Mouse (Mus musculus): ENCODE measurements around the gene Mob3c.

Gene Mob3c

DNA sequence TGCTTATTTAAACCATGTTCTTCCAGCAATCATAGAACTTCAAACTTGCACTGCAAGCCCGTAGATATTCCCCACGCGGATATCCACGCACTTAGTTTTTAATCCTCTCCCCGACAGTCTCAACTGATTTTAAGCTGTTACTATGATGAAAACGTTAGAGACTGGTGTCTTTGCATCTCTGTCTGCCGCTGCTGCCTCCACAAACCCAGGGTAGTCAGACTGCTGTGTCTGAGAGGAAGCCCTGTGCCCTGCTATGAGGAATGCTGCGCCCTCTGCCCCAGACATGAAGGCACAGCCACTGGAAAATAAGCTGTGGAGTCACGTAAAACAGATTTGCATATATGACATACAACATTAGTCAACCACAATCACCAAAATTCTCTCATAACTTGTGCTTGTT lies 50.9 kb downstream of the Mob3c start:
- DNase-seq (ENCODE audit: low read depth, low spot score), result no peak

DNA sequence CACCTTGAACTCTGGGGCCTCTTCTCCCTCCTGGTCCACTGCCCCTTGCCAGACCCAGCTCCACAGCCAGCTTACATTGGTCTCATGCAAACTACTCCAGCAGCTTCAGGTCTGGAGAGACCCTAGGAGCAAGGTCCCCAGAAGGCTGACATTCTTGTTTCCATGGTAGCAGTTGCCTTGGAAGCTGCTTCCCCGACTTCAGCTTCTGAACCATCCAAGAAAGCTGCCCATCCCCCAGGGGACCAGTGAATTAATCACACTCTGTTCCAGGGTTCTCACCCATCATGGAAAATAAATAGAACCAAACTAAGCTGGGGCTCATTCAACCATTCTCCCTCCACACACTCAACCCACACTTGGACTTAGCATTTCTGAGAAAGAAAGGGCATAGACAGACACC lies 53.3 kb downstream of the Mob3c start:
- DNase-seq (ENCODE audit: low read depth, low spot score), result no peak

GRCm38 (mm10) chr4:115882195-115882594 lies 54.3 kb downstream of the Mob3c start:
- no peak for DNase-seq (ENCODE audit: low read depth, low spot score)

DNA sequence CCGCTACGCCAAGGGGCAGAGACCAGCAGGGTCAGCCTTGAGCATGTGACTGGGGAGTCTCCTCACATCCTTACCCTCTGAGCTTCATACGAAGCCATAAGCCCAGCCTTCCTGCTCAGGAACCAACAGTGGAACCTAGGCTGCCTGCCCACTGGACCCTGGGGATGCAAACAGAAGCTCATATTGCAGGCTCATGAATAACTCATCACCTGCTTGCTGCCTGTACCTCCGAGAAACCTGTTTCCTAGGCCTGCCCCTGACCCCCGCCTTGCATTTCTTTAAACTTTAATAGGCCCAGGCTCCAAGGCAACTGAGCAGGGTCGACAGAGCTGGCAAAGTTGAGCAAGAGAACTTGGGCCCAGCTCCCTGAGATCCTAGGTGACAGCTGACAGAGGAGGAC lies 56.1 kb downstream of the Mob3c start, which contains the start of gene Kncn:
Gene Kncn (plus strand): TSS at position 379 of the 400 bp plus-strand sequence.
- no peak for DNase-seq (ENCODE audit: low read depth, low spot score)
